Mouse (Mus musculus) heart, embryonic 12.5 days (tissue): ENCODE data around the gene 2310034C09Rik. TPM values are rescaled to one million over a fixed set of nuclear protein-coding genes. Genes with fewer than 3 reads are reported as not detected.
"Not testable (repeated sequence)": the region's sequence is repeated elsewhere in the genome, so short reads cannot be mapped to it uniquely, and the experiment has no call there.

ENCODE experiments used
- ATAC-seq: fragments of 200-750 bp; cut with Nextera tagmentation; 2 replicates; pipeline ENCODE4 v1.8.0; 2017; ENCODE audit warnings: moderate TSS enrichment, moderate library complexity; ENCODE audit not compliant: insufficient number of reproducible peaks, low FRiP score
- H3K27ac ChIP-seq: fragments of 300-500 bp; sonication (generic); 2 replicates; pipeline ENCODE4 v1.5.1; 2016; ENCODE audit warnings: mild to moderate bottlenecking, moderate library complexity; ENCODE audit not compliant: poor library complexity, severe bottlenecking
- H3K27me3 ChIP-seq: fragments of 300-500 bp; sonication (generic); replicated peaks from 2 replicates; pipeline ENCODE4 v1.6.1; 2016; ENCODE audit warnings: mild to moderate bottlenecking, moderate library complexity
- H3K36me3 ChIP-seq: fragments of 300-500 bp; sonication (generic); 2 replicates; pipeline ENCODE4 v1.6.1; 2016; ENCODE audit warnings: mild to moderate bottlenecking, moderate library complexity
- H3K4me1 ChIP-seq: fragments of 300-500 bp; sonication (generic); replicated peaks from 2 replicates; pipeline ENCODE4 v1.6.1; 2016; ENCODE audit warnings: mild to moderate bottlenecking
- H3K4me2 ChIP-seq: fragments of 300-500 bp; sonication (generic); 2 replicates; pipeline ENCODE4 v1.6.1; 2016; ENCODE audit warnings: mild to moderate bottlenecking, moderate library complexity
- H3K4me3 ChIP-seq: fragments of 300-500 bp; sonication (generic); 2 replicates; pipeline ENCODE4 v1.5.1; 2016; ENCODE audit warnings: mild to moderate bottlenecking
- H3K9ac ChIP-seq: fragments of 300-500 bp; sonication (generic); 2 replicates; pipeline ENCODE4 v1.6.1; 2016; ENCODE audit warnings: mild to moderate bottlenecking, moderate library complexity
- H3K9me3 ChIP-seq: fragments of 300-500 bp; sonication (generic); replicated peaks from 2 replicates; pipeline ENCODE4 v1.6.1; 2016; ENCODE audit warnings: mild to moderate bottlenecking, moderate library complexity
- WGBS: fragments of 180-500 bp; shearing (Covaris S2); methylation state at CpG from one replicate; pipeline ENCODE4 v1.1.7; 2016; 5-methylcytosine and 5-hydroxymethylcytosine counted together
- polyA plus RNA-seq: library from polyadenylated mRNA; unstranded; fragments of >200 nt; fragmentation: Nextera tagmentation; extraction: Ambion mirVana; gene quantifications from 2 replicates; pipeline ENCODE4 v1.2.1, GENCODE M21; 2016

Gene 2310034C09Rik
- not detected in 2 replicates for polyA plus RNA-seq

DNA sequence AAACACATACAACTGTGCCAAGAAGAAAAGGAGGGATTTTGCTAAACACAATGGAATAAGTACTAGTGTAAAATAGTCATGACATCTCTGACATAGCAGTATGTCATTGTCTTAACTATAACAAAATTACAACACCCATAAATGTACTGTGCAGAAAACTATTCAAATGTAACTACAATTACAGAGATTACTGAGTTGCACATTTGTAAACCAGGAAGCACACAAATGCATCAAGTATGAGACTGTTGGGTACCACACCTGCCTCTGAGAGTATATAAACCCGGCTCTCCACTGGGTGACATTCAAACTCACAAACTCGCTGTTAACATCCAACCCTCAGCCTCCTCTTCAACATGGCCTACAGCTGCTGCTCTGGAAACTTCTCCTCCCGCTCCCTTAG, at the start of gene 2310034C09Rik:
2310034C09Rik (plus strand) TSS at position 301 of the 400 bp plus-strand sequence.
- not testable (repeated sequence) for H3K4me1 ChIP-seq, H3K9me3 ChIP-seq, H3K27me3 ChIP-seq, ATAC-seq, H3K27ac ChIP-seq, H3K36me3 ChIP-seq, H3K4me3 ChIP-seq, H3K4me2 ChIP-seq, H3K9ac ChIP-seq
- WGBS, result 81% methylated on average over 3 of the region's 3 CpGs

DNA sequence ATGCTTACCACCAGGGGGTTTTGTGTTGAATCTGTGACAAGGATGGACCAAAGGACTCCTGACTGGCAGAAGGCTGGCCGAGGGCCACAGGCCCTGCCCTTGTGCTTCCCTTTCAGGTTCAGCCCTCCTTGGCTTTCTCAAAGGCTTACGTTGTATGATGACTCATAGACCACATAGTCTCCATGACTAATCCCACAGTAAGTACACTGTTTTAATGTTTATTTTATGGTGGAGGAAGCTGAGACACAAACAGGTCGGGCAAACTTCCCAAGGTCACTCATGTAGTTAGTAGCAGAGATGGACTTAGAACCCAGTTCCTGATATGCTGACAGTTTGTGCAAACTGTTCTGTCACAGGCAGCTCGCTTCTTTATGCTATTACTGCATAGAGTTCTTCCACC, 47.9 kb upstream of the 2310034C09Rik start:
- Histone ChIP-seq H3K9ac (no peak overlapping the region), H3K4me2 (no peak overlapping the region), H3K27ac (no peak overlapping the region), H3K4me3 (no peak overlapping the region), H3K36me3 (no peaks in the 10 kb centered on the region), H3K27me3 (no peaks in the 10 kb centered on the region), H3K9me3 (no peaks in the 10 kb centered on the region), H3K4me1 (no peaks in the 10 kb centered on the region)
- no peak for ATAC-seq
- WGBS, result 58% methylated on average over 4 of the region's 4 CpGs

DNA sequence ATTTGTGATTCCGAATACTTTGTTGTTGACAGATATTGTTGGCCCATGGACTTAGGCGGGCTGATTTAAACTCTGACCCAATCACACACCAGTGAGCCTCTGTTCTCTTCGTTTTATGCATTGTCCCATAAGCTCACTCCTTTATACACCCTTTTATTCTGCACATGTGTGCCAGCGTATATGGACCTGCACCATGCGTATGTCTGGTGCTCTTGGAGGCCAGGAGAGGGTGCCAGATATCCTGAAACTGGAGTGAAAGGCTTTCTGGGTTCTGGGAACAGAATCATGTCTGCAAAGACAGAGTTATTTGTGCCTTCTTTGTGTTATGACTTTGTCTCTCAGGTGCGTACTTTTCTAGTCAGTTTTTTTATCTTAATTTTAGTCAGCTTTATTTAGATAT, 47.4 kb upstream of the 2310034C09Rik start:
- H3K4me3 ChIP-seq, result no peak overlapping the region
- H3K9ac ChIP-seq, result no peak overlapping the region
- H3K27me3 ChIP-seq, result no peaks in the 10 kb centered on the region
- H3K36me3 ChIP-seq, result no peaks in the 10 kb centered on the region
- no peak for ATAC-seq
- no peak overlapping the region for H3K4me2 ChIP-seq
- H3K4me1 ChIP-seq, result no peaks in the 10 kb centered on the region
- no peak overlapping the region for H3K27ac ChIP-seq
- 76% methylated on average over 6 of the region's 6 CpGs for WGBS
- H3K9me3 ChIP-seq, result no peaks in the 10 kb centered on the region

DNA sequence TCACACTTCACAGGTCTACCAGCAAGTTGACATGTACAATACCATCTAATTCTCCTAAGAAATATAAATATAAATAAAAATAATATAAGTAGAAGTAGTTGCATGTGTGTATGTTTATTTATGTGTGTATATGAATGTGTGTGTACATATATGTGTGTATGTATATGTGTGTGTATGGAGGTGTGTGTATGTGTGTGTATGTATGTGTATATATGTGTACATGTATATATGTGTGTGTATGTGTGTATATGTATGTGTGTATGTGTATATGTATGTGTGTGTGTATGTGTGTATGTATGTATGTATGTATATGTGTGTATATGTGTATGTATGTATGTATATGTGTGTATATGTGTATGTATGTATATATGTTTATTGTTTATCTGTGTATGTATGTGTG, 42.1 kb upstream of the 2310034C09Rik start:
- Histone ChIP-seq H3K36me3 (no peaks in the 10 kb centered on the region), H3K4me1 (no peaks in the 10 kb centered on the region), H3K27me3 (no peaks in the 10 kb centered on the region), H3K4me3 (no peak overlapping the region), H3K9ac (no peak overlapping the region), H3K4me2 (no peak overlapping the region), H3K9me3 (no peaks in the 10 kb centered on the region), H3K27ac (no peak overlapping the region)
- no peak for ATAC-seq

DNA sequence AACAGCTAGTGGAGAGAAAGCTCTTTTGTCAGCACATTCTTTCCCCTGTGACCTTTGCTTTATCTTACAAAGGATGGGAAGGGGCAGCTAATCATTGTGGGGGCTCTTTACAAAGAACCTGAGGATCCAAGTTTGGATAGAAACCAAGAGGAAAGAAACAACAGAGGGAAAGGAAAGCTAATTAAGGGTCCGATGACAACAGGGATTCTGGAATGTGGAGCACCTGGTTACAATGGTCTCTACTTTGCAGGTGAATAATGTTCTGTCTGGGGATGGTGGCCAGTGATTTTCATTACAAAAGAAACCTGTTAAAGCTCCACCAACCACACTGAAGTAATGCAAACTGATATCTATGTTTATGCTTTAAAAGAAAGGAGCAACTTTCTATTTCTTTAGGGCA, 38.6 kb upstream of the 2310034C09Rik start:
- no peak overlapping the region for H3K27ac ChIP-seq
- no peaks in the 10 kb centered on the region for H3K4me1 ChIP-seq
- no peak overlapping the region for H3K4me3 ChIP-seq
- 35% methylated on average over 1 of the region's 1 CpGs for WGBS
- H3K9me3 ChIP-seq, result no peaks in the 10 kb centered on the region
- H3K27me3 ChIP-seq, result no peaks in the 10 kb centered on the region
- H3K9ac ChIP-seq, result no peak overlapping the region
- ATAC-seq, result no peak
- H3K36me3 ChIP-seq, result no peaks in the 10 kb centered on the region
- no peak overlapping the region for H3K4me2 ChIP-seq

DNA sequence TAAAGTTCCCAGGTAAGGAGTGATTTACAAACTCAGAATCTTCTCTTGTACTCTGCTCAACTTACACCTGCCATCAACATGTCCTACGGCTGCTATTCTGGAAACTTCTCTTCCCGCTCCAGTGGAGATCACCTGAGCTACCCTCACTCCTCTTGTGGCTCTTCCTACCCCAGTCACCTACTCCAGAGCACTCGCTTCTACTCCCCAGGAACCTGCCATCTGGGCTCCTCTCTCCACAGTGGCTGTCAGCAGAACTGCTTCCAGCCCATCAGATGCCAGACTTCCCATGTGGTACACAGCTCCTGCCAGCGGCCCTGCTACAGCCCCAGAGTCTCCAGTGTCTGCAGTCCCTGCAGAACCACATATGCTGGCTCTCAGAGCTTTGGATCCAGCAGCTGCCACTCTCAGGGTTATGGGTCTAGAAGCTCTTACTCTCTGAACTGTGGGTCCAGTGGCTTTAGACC, 29.8 kb upstream of the 2310034C09Rik start, which contains the start of gene Krtap13-1:
Krtap13-1 (plus strand) TSS at position 51 of the 464 bp plus-strand sequence.
- no peaks in the 10 kb centered on the region for H3K4me1 ChIP-seq
- H3K9me3 ChIP-seq, result no peaks in the 10 kb centered on the region
- H3K4me2 ChIP-seq, result no peak within 1 kb of the TSS
- H3K9ac ChIP-seq, result no peak within 1 kb of the TSS
- no peak for ATAC-seq
- 76% methylated on average over 4 of the region's 4 CpGs for WGBS
- H3K4me3 ChIP-seq, result no peak within 1 kb of the TSS
- H3K27ac ChIP-seq, result no peak within 1 kb of the TSS
- H3K36me3 ChIP-seq, result no peaks in the 10 kb centered on the region
- no peaks in the 10 kb centered on the region for H3K27me3 ChIP-seq

DNA sequence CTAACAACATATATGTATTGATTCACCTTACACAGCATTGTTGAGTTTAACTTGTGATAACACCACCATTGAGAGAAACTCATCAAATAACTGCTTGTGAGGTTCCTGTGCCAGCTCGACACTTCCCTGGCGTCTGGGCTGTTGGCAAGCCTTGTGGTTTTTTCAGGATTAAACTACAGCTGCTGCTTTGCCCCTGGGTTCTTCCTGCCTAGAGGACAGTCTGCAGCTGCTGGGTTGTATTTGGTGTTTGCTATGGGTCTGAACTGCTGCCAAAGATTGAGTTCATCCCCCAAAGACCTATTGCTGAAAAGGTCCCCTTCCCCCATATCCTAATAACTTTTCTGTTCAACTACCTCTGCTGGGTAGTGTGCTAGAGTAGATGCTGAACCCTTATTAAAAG, 23.3 kb upstream of the 2310034C09Rik start:
- no peak overlapping the region for H3K4me2 ChIP-seq
- no peaks in the 10 kb centered on the region for H3K9me3 ChIP-seq
- WGBS, result 68% methylated on average over 2 of the region's 2 CpGs
- no peaks in the 10 kb centered on the region for H3K36me3 ChIP-seq
- H3K27ac ChIP-seq, result no peak overlapping the region
- H3K27me3 ChIP-seq, result no peaks in the 10 kb centered on the region
- ATAC-seq, result no peak
- no peak overlapping the region for H3K4me3 ChIP-seq
- no peak overlapping the region for H3K9ac ChIP-seq
- H3K4me1 ChIP-seq, result no peaks in the 10 kb centered on the region

DNA sequence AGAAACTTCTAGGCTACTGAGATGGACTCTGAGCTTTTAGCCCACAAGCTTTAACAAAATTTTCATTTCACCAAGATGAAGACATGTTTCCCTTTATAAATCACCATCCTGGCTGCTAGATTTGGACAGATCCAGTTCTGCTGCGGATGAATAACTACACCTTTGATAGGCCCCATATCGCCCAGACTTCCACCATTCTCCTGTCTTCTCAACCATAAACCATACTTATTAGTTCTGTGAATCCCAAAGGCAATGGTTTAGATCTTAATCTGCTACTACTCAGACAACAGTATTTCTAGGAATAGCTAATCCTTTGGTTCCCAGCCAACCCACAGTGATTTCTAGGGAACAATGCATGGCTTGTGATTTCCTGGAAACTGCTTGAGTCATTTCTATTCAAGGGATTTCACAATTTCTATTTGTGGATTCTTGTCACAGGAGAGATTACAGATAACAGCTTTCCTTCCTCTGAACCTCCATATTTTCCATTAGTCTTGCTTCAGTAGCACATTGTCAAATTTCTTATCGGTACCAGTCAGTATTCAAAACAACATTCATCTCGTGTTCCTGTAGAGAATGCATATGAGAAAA, 13.8 kb upstream of the 2310034C09Rik start:
- 68% methylated on average over 4 of the region's 4 CpGs for WGBS
- H3K9ac ChIP-seq, result no peak overlapping the region
- no peak overlapping the region for H3K4me2 ChIP-seq
- no peaks in the 10 kb centered on the region for H3K36me3 ChIP-seq
- no peak overlapping the region for H3K4me3 ChIP-seq
- H3K9me3 ChIP-seq, result no peaks in the 10 kb centered on the region
- no peaks in the 10 kb centered on the region for H3K27me3 ChIP-seq
- no peak overlapping the region for H3K27ac ChIP-seq
- no peak for ATAC-seq
- H3K4me1 ChIP-seq, result no peaks in the 10 kb centered on the region

DNA sequence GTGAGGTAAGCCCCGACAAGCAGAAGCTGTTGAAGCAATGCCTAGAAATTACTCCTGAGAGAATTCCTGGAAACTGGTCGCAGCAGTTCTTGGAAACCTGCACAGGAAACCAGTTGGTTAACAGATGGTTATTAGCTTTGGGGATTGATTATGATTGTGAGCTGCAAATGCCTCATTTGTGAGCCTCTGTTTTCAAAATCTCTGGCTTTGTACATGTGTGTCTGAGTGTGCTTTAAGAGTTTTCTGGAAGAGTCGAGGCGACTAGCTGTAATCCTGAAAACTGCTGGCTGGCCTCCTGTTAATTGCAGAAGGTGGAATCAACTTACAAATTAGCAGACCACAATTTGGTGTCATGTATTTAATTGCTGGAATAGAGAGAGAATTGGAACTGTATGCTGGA, 10.7 kb upstream of the 2310034C09Rik start:
- WGBS, result 64% methylated on average over 4 of the region's 4 CpGs
- Histone ChIP-seq H3K27me3 (no peaks in the 10 kb centered on the region), H3K27ac (no peak overlapping the region), H3K4me2 (no peak overlapping the region), H3K36me3 (no peaks in the 10 kb centered on the region), H3K9me3 (no peaks in the 10 kb centered on the region), H3K4me1 (no peaks in the 10 kb centered on the region), H3K4me3 (no peak overlapping the region), H3K9ac (no peak overlapping the region)
- ATAC-seq, result no peak

DNA sequence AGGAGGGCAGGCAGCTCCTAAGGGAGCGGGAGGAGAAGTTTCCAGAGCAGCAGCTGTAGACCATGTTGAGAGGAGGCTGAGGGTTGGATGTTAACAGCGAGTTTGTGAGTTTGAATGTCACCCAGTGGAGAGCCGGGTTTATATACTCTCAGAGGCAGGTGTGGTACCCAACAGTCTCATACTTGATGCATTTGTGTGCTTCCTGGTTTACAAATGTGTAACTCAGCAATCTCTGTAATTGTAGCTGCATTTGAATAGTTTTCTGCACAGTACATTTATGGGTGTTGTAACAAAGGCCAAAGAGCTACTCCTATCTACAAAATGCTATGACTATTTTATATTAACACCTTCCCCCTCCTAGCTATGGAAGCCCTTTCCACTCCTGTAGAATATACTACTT, 7.1 kb upstream of the 2310034C09Rik start, which contains the start of gene Krtap13:
Krtap13 (minus strand) TSS at position 101 of the 400 bp plus-strand sequence.
- WGBS, result 69% methylated on average over 3 of the region's 3 CpGs
- not testable (repeated sequence) for H3K9me3 ChIP-seq, H3K4me1 ChIP-seq, H3K36me3 ChIP-seq, H3K4me3 ChIP-seq, H3K4me2 ChIP-seq, H3K27me3 ChIP-seq, H3K9ac ChIP-seq, ATAC-seq, H3K27ac ChIP-seq

DNA sequence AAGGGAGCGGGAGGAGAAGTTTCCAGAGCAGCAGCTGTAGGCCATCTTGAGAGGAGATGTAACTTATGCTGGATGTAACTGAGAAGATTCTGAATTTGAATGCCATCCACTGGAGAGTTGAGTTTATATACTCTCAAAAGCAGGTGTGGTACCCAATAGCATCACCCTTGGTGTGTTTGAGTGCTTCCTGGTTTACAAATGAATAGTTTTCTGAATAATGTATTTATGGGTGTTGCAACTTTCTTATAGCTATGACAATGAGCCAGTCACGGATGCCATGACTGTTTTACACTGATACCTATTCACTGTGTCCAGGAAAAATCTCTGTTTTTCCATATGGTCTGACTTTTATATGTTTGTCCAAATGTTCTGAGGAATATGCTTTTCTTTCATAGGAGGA, 15.5 kb downstream of the 2310034C09Rik start, which contains the start of gene 2310057N15Rik:
2310057N15Rik (minus strand) TSS at position 101 of the 400 bp plus-strand sequence.
- Histone ChIP-seq H3K9me3 (peaks cover 2% of the 10 kb centered on the region; the same call in 1 of the 2 replicates), H3K27me3 (no peaks in the 10 kb centered on the region), H3K36me3 (no peaks in the 10 kb centered on the region), H3K9ac (no peak within 1 kb of the TSS), H3K4me2 (no peak within 1 kb of the TSS), H3K4me1 (no peaks in the 10 kb centered on the region), H3K4me3 (no peak within 1 kb of the TSS), H3K27ac (no peak within 1 kb of the TSS)
- no peak for ATAC-seq
- 70% methylated on average over 2 of the region's 2 CpGs for WGBS

DNA sequence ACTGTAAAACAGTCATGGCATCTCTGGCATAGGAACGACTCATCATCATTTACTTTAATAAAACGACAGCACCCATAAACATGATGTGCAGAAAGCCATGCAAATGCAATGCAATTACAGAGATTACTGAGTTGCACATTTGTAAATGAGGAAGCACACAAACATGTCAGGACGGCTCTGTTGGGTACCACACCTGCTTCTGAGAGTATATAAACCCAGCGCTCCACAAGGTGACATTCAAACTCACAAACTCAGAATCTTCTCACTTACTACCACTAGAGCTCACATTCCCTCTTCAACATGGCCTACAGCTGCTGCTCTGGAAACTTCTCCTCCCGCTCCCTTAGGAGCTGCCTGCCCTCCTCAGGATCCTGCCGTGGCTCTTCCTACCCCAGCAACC, 18.9 kb downstream of the 2310034C09Rik start, which contains the start of gene Gm5965:
Gm5965 (plus strand) TSS at position 301 of the 400 bp plus-strand sequence.
- 75% methylated on average over 6 of the region's 6 CpGs for WGBS
- H3K4me3 ChIP-seq, result no peak within 1 kb of the TSS
- peaks cover 2% of the 10 kb centered on the region; the same call in 1 of the 2 replicates for H3K9me3 ChIP-seq
- no peak within 1 kb of the TSS for H3K27ac ChIP-seq
- no peaks in the 10 kb centered on the region for H3K27me3 ChIP-seq
- no peaks in the 10 kb centered on the region for H3K36me3 ChIP-seq
- H3K4me1 ChIP-seq, result no peaks in the 10 kb centered on the region
- ATAC-seq, result no peak
- H3K4me2 ChIP-seq, result no peak within 1 kb of the TSS
- no peak within 1 kb of the TSS for H3K9ac ChIP-seq
